In genomic region chr5:36888501-36888900, GRCm38 (mm10) we compare ENCODE assay signal across 23 mouse cellular contexts. TPM values are rescaled to one million over a fixed set of nuclear protein-coding genes. Genes with fewer than 3 reads are reported as not detected.
A peak's percentile ranks its signal among the peaks of the same experiment; 100 is the strongest.
DNase-seq lines count a peak whose midpoint lies in the region; ATAC-seq and TF ChIP-seq lines count a peak whose summit lies in the region.
"Had no signal": no experiment of that assay in that cellular context is flagged by ENCODE, and none has a peak within 500 bp of the region (broad histone marks: within the 10 kb centered on the region; RNA-seq: fewer than 3 reads in every experiment).

No protein-coding gene starts in this region.

- no peaks in the 10 kb centered on the region for H3K36me3 ChIP-seq in hindbrain, postnatal 0 days (ENCODE audit: insufficient read depth, low read length)
- H3K36me3 ChIP-seq in hindbrain, embryonic 13.5 days, result no peaks in the 10 kb centered on the region
- H3K36me3 ChIP-seq: forebrain, embryonic 10.5 days; midbrain, embryonic 10.5 days; stomach, embryonic 15.5 days had no signal

- H3K4me2 ChIP-seq in hindbrain, postnatal 0 days (ENCODE audit: low read depth, low read length), result no peak overlapping the region
- no peak overlapping the region for H3K4me2 ChIP-seq in hindbrain, embryonic 13.5 days
- H3K4me2 ChIP-seq: heart, embryonic 11.5 days; stomach, embryonic 15.5 days had no signal

- H3K27me3 ChIP-seq in hindbrain, postnatal 0 days (ENCODE audit: insufficient read depth, low read length), result no peaks in the 10 kb centered on the region
- H3K27me3 ChIP-seq in hindbrain, embryonic 13.5 days, result no peaks in the 10 kb centered on the region
- H3K27me3 ChIP-seq: stomach, embryonic 15.5 days had no signal

- no peak for TF ChIP-seq CTCF in hindbrain, postnatal 0 days (IDR thresholded peaks at IDR 0.05; ENCODE audit: low read depth)

- ATAC-seq in hindbrain, postnatal 0 days, result peak; percentile 19; the same call in 1 of the 2 replicates
- no peak for ATAC-seq in hindbrain, embryonic 13.5 days (ENCODE audit: low FRiP score)
- ATAC-seq in frontal cortex, adult (ENCODE audit: low TSS enrichment), result no peak
- ATAC-seq: forebrain, embryonic 16.5 days had no signal

- H3K9ac ChIP-seq in hindbrain, postnatal 0 days (replicated peaks; ENCODE audit: low read length), result no peak overlapping the region
- no peak overlapping the region for H3K9ac ChIP-seq in hindbrain, embryonic 13.5 days
- H3K9ac ChIP-seq: liver, embryonic 14.5 days; stomach, embryonic 15.5 days had no signal

- peak; percentile 49 for DNase-seq in hindbrain, postnatal 0 days (ENCODE audit: low spot score)
- DNase-seq in brain, adult 2 months (ENCODE audit: low read depth, low spot score), result peak; percentile 96
- peak; percentile 83 to 90 for DNase-seq in cerebellum, adult 18-20 months
- peak; percentile 75 to 85 for DNase-seq in cerebellum, postnatal 14 days
- DNase-seq in thymus, postnatal 36 days, result no peak
- DNase-seq in ovary, adult 18-20 months (ENCODE audit: low spot score), result no peak
- DNase-seq: adrenal gland, postnatal 25 days; gastrocnemius, postnatal 14 days; heart, adult 11 months; kidney, adult 2 months; kidney, postnatal 10 days; thymus, adult 2 months had no signal

- no peaks in the 10 kb centered on the region for H3K9me3 ChIP-seq in hindbrain, postnatal 0 days (ENCODE audit: low read length)
- no peaks in the 10 kb centered on the region for H3K9me3 ChIP-seq in hindbrain, embryonic 13.5 days
- H3K9me3 ChIP-seq: forebrain, embryonic 10.5 days; midbrain, embryonic 10.5 days; stomach, embryonic 15.5 days had no signal

- no peak overlapping the region for H3K4me3 ChIP-seq in hindbrain, postnatal 0 days (ENCODE audit: low read length)
- no peak overlapping the region for H3K4me3 ChIP-seq in hindbrain, embryonic 13.5 days
- H3K4me3 ChIP-seq: forebrain, embryonic 10.5 days; midbrain, embryonic 10.5 days; stomach, embryonic 15.5 days had no signal

- H3K27ac ChIP-seq in hindbrain, postnatal 0 days, result peak overlapping the region; percentile 82; the same call in 1 of the 2 replicates
- no peak overlapping the region for H3K27ac ChIP-seq in hindbrain, embryonic 13.5 days
- H3K27ac ChIP-seq: forebrain, embryonic 10.5 days; liver, embryonic 14.5 days; midbrain, embryonic 10.5 days; stomach, embryonic 15.5 days had no signal

- WGBS in hindbrain, postnatal 0 days, result 68% methylated on average over 8 of the region's 8 CpGs
- 87% methylated on average over 8 of the region's 8 CpGs for WGBS in hindbrain, embryonic 13.5 days

- peaks cover 46% of the 10 kb centered on the region for H3K4me1 ChIP-seq in hindbrain, postnatal 0 days (ENCODE audit: insufficient read depth, low read length)
- peaks cover 57% of the 10 kb centered on the region for H3K4me1 ChIP-seq in hindbrain, embryonic 13.5 days (replicated peaks)
- H3K4me1 ChIP-seq: stomach, embryonic 15.5 days had no signal

RNA-seq across cellular contexts. Expression of gene Ppp2r2c, which starts 20.2 kb away (rescaled TPM):
- 255 and 263 TPM in 2 replicates for total RNA-seq in hindbrain, postnatal 0 days (2014; rRNA removed)
- polyA plus RNA-seq in hindbrain, postnatal 0 days (2015; fragmentation: Nextera tagmentation; extraction: Ambion mirVana), result 103 and 105 TPM in 2 replicates
- polyA plus RNA-seq in hindbrain, embryonic 13.5 days (2015; fragmentation: Nextera tagmentation; extraction: Ambion mirVana), result 24.6 and 26.7 TPM in 2 replicates
- total RNA-seq: common myeloid progenitor, adult 5-6 weeks; hematopoietic stem cell, adult 5-6 weeks had no signal
- polyA plus RNA-seq: heart, postnatal 0 days; liver, embryonic 14.5 days had no signal

RNA-seq across cellular contexts. Expression of gene Man2b2, which starts 58.0 kb away (rescaled TPM):
- total RNA-seq in hindbrain, postnatal 0 days (2014; rRNA removed), result 30.0 and 30.2 TPM in 2 replicates
- polyA plus RNA-seq in hindbrain, postnatal 0 days (2015; fragmentation: Nextera tagmentation; extraction: Ambion mirVana), result 16.0 and 17.9 TPM in 2 replicates
- 12.1 and 12.3 TPM in 2 replicates for polyA plus RNA-seq in hindbrain, embryonic 13.5 days (2015; fragmentation: Nextera tagmentation; extraction: Ambion mirVana)

Comparison
In these comparisons a context has a peak if more than half of its experiments do, and no peak if none do; other contexts are left out.
1. DNase-seq: peak in hindbrain, postnatal 0 days (single experiment), brain, adult 2 months (single experiment), cerebellum, adult 18-20 months (2 of 2) and cerebellum, postnatal 14 days (2 of 2); none in thymus, postnatal 36 days (0 of 2) and ovary, adult 18-20 months (single experiment).